Mouse (Mus musculus) G1E-ER4 (cell line): Measurements from ENCODE around the gene Gm9913. TPM values are rescaled to one million over a fixed set of nuclear protein-coding genes. Genes with fewer than 3 reads are reported as not detected.

ENCODE experiments used
- GATA1 ChIP-seq: IDR thresholded peaks from one replicate; pipeline ENCODE4 v1.8.0; 2012; ENCODE audit warnings: low read length, inconsistent platforms
- polyA plus RNA-seq: library from polyadenylated mRNA; stranded (reverse); fragments of >175 nt; gene quantifications from 2 replicates; pipeline ENCODE4 v1.2.3, GENCODE M21; 2012

The Gm9913 gene
- not detected in 2 replicates for polyA plus RNA-seq

- TF ChIP-seq GATA1 = no peak
These were observed at the start of gene Gm9913 for GRCm38 (mm10) chr2:125505006-125505745. TSS of gene Gm9913 (plus strand) at chr2:125505089.

DNA sequence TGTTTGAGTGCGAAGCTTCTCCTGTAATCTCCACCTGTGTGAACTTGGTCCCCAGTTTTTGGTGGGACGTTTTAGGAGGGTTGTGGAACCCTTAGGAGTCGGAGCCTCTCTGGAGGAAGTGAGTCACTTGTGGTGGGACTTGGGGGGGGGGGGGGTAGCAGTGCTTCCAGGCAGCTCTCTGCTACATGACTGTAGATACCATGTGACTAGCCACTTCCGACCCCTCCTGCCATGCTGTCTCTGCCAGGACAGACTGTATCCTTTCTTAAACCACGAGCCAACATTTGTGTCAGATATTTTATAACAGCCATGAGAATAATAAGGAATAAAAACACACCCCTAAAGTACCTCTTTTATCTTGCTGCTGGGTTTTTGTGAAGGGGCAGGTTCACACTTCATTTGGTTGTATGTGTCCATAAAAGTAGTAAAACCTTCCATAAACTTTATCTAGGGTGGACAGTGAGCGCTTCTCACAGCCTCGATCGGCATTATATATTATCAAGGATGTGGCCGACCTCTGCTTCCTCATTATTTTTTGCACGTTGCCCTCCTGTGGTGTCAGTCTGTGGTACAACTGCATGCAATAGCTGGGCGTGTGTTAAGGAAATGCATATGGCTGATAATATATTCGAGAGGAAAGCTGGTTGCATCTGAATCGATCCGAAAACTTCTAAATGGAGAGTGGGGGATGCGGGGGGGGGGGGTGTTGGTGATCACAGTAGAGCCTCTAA lies 48.7 kb upstream of the Gm9913 start:
- no peak for TF ChIP-seq GATA1

GRCm38 (mm10) chr2:125459087-125459486 lies 45.8 kb upstream of the Gm9913 start:
- TF ChIP-seq GATA1 = no peak

GRCm38 (mm10) chr2:125464036-125464435 lies 40.9 kb upstream of the Gm9913 start:
- TF ChIP-seq GATA1 = no peak

GRCm38 (mm10) chr2:125470553-125471295 lies 34.2 kb upstream of the Gm9913 start:
- TF ChIP-seq GATA1 = no peak

DNA sequence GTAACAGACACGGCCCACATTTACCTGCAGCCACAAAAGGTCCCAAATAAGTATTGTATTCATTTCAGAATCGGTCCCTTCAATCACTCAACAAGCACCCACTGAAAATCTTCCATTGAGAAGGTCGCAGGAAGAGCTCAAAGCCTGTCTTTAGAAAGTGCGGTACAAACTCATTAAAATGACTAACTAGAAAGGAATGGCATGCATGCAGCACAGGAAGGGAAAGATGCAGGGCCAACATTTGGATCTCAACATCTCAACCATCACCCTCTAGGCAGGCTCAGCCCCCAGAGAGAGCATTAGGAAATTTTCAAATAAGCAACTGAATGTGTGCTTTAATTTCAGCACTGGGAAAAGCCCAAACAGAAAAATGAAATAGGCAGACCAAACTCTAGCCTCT lies 33.2 kb upstream of the Gm9913 start:
- TF ChIP-seq GATA1 = no peak

DNA sequence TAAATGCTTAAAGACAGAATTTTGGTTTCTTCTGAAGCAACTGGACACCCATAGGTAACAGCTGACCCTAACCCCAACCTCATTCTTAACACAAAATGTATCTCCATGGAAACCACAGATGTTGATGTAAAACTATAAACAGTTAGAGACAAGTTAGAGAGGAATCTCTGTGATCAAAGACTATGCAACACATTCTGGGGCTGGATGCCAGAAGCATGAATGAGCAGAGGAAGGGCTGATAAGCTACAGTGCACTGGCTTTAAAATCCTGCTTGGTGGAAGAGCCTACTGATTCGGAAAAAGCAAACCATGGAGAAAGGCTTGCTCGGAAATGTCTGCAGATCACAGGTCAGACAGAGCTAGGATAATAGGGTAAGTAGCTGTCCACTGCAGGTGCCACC lies 31.7 kb upstream of the Gm9913 start:
- no peak for TF ChIP-seq GATA1

- TF ChIP-seq GATA1 = no peak
These were observed 30.2 kb upstream of the Gm9913 start for GRCm38 (mm10) chr2:125474690-125475089.

GRCm38 (mm10) chr2:125476231-125476630 lies 28.7 kb upstream of the Gm9913 start:
- no peak for TF ChIP-seq GATA1

GRCm38 (mm10) chr2:125477367-125477766 lies 27.5 kb upstream of the Gm9913 start:
- no peak for TF ChIP-seq GATA1

DNA sequence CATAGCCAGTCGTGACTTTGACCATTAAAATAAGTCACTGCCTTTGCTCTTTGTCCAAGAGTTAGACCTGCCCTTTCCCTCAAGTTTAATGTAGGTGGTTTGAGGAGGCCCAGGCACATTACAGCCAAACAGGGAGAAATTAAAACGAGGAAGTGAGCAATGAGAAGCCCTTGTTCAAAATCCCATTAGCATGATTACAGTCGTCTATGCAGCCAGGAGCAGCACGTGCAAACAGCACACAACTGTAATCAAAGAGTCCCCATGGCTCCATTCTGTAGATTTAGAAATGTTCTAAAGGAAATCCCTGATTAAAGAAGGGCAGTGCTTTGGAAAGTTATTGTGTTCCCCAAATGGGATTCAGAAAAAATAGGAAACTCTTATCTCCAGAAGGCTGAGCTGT lies 26.2 kb upstream of the Gm9913 start:
- no peak for TF ChIP-seq GATA1

GRCm38 (mm10) chr2:125480057-125480456 lies 24.8 kb upstream of the Gm9913 start:
- TF ChIP-seq GATA1 = no peak

GRCm38 (mm10) chr2:125481116-125481515 lies 23.8 kb upstream of the Gm9913 start:
- TF ChIP-seq GATA1 = no peak

DNA sequence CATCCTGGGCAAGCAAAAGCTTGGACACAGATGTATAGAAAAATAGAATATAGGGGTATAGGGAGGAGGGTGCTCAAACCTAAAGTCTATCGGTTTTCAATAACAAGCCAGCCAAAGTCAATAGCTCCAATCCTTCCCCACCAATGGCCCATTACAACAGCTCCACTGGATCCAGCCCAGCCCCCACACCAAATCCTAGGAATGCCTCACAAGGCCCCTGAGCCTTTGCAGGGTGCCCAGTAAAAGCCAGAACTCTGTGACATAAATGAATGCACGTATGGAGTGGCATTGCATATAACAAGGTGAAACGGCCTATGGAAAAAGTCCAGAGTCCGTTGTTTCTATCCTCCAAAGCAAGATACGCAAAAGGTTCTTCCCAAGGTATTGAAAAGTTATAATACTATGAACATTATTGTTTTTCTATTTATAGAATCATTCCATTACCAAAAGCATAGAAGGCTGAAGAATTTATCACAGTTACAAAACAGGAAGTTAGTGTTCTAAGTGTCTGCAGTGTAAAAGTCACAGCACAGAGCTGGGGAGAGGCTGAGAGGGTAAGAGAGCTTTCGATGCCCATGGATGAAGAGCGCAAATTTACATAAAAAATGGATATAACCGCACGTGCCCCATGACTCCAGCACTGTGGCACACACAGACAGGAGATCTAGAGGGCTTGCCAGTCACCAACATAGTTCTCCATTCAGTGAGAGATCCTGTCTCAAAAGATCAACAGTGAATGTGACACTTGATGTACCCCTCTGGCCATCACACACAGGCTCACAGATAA lies 23.2 kb upstream of the Gm9913 start:
- TF ChIP-seq GATA1 = no peak

GRCm38 (mm10) chr2:125484164-125484563 lies 20.7 kb upstream of the Gm9913 start:
- TF ChIP-seq GATA1 = no peak

DNA sequence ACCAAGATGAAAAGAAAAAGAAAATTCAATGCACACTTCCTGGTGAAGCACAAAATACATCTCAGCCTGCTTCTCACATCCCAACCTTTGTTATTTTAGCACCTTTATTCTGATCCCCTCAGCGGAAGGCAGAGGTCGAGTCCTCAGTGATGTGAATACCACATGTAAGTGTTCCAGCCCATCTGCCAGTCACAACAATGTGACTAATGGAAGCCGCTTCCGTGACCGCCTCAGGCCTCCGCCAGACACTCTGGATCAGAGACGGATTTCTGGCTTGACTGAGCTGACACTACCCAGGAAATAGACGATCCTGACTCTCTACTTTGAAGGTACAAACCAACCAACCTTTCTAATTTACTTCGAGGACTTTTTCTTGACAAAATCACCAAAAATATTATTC lies 20.0 kb upstream of the Gm9913 start:
- TF ChIP-seq GATA1 = no peak

DNA sequence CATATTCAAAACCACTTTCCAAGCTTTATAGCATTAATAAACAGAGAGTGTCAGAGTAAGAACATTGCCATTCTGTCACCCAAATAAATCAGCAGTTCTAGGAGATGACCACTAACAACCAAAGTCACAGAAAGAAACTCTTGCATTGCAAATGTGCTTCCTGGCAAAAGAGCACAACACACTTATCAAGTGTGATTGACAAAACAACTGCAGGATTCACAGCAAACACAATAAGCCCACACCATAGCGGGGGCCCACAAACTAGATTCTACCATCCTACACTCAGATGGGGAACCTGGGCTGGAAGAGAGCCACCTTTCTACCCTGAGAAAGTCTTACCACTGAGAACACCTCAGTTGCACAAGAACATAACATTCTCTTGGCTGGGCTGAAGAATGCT lies 14.9 kb upstream of the Gm9913 start:
- no peak for TF ChIP-seq GATA1
